Mouse (Mus musculus) heart, adult 2 months (tissue): ENCODE results near the gene Rnf34. TPM values are rescaled to one million over a fixed set of nuclear protein-coding genes. Genes with fewer than 3 reads are reported as not detected.

Experiments used
- DNase-seq, 2 experiments: peaks; one replicate each; pipeline ENCODE4 v3.0.0; 2021
- H3K27ac ChIP-seq: fragments of 200-600 bp; 2 replicates; pipeline ENCODE4 v1.8.1; 2022
- H3K27me3 ChIP-seq: fragments of 200-500 bp; 2 replicates; pipeline ENCODE4 v1.6.1; 2012; ENCODE audit warnings: mild to moderate bottlenecking, low read length, inconsistent platforms, mixed read lengths; ENCODE audit not compliant: control insufficient read depth, insufficient read depth
- H3K36me3 ChIP-seq: fragments of 200-500 bp; 2 replicates; pipeline ENCODE4 v1.6.1; 2012; ENCODE audit warnings: low read length, inconsistent platforms; ENCODE audit not compliant: control insufficient read depth, insufficient read depth
- H3K4me1 ChIP-seq: fragments of 200-500 bp; 2 replicates; pipeline ENCODE4 v1.6.1; 2011; ENCODE audit warnings: low read length; ENCODE audit not compliant: control insufficient read depth, insufficient read depth
- H3K4me3 ChIP-seq: fragments of 200-600 bp; 2 replicates; pipeline ENCODE4 v1.8.1; 2022
- H3K79me2 ChIP-seq: fragments of 200-500 bp; replicated peaks from 2 replicates; pipeline ENCODE4 v1.6.1; 2012; ENCODE audit warnings: mild to moderate bottlenecking, inconsistent platforms, low read length, moderate library complexity, mixed read lengths; ENCODE audit not compliant: control insufficient read depth, insufficient read depth
- H3K9ac ChIP-seq: fragments of 200-500 bp; 2 replicates; pipeline ENCODE4 v1.6.1; 2012; ENCODE audit warnings: low read depth, mild to moderate bottlenecking, control low read depth, inconsistent platforms, low read length, mixed read lengths
- CTCF ChIP-seq: fragments of 200-600 bp; IDR thresholded peaks from 2 replicates; pipeline ENCODE4 v1.8.1; 2022; ENCODE audit warnings: antibody characterized with exemption, mild to moderate bottlenecking, moderate library complexity
- EP300 ChIP-seq: fragments of 200-500 bp; IDR thresholded peaks from 2 replicates; pipeline ENCODE4 v1.6.1; 2011; ENCODE audit warnings: low read depth, low read length, control low read depth; ENCODE audit not compliant: insufficient read depth
- POLR2A ChIP-seq: fragments of 200-500 bp; IDR thresholded peaks from 2 replicates; pipeline ENCODE4 v1.6.1; 2011; ENCODE audit warnings: mild to moderate bottlenecking, low read depth, low read length, control low read depth; ENCODE audit not compliant: insufficient read depth
- WGBS: fragments of 180-500 bp; shearing (Covaris S2); methylation state at CpG from one replicate; pipeline ENCODE4 v1.1.7; 2018; 5-methylcytosine and 5-hydroxymethylcytosine counted together
- intact Hi-C: fragments of 180-260 bp; cut with DNase I; formaldehyde crosslinking; loops from one replicate; pipeline ENCODE4 v1.15.1; 2025
- polyA plus RNA-seq: library from polyadenylated mRNA; depleted of rRNA; stranded (reverse); fragments of >200 nt; gene quantifications from 2 replicates; pipeline ENCODE4 v1.2.3, GENCODE M21; 2012; rRNA removed
- total RNA-seq, 2 experiments: library from RNA; stranded (reverse); gene quantifications; 2 replicates each; pipeline ENCODE4 v1.2.3; 2021

The Rnf34 gene
- total and polyA plus RNA-seq, 3 experiments, result 10.5 to 33.3 (median 26.1) TPM

- H3K4me3 ChIP-seq, result no peak overlapping the region
- 85% methylated on average over 5 of the region's 5 CpGs for WGBS
- H3K27me3 ChIP-seq, result no peaks in the 10 kb centered on the region
- no peak overlapping the region for H3K9ac ChIP-seq
- H3K36me3 ChIP-seq, result 0 out of 2 replicates have a peak, but pooled peaks cover 2% of the 10 kb centered on the region
- DNase-seq, result no peak
- H3K79me2 ChIP-seq, result no peaks in the 10 kb centered on the region
- H3K4me1 ChIP-seq, result no peaks in the 10 kb centered on the region
- intact Hi-C loops, result no loop called here
- H3K27ac ChIP-seq, result no peak overlapping the region
- TF ChIP-seq EP300 (no peak), CTCF (no peak), POLR2A (no peak)
These were observed 70.7 kb downstream of the Rnf34 start for GRCm38 (mm10) chr5:122920557-122920956.

Other genes starting within 250 kb of the Rnf34 start
- 10 to 100 TPM; 78.1 to 97.0 TPM for gene Ift81, start 235.5 kb upstream of the Rnf34 start, total RNA-seq
- gene Ift81, start 235.5 kb upstream of the Rnf34 start, polyA plus RNA-seq, result 11.4 and 25.3 TPM in 2 replicates
- 1 to 10 TPM; 2.8 to 3.1 TPM for gene P2rx7, start 206.1 kb upstream of the Rnf34 start, total RNA-seq
- gene P2rx7, start 206.1 kb upstream of the Rnf34 start, polyA plus RNA-seq, result 7.2 and 7.4 TPM in 2 replicates
- 10 to 100 TPM; 17.4 to 19.0 TPM for gene P2rx4, start 142.5 kb upstream of the Rnf34 start, total RNA-seq
- 28.9 and 35.0 TPM in 2 replicates for gene P2rx4, start 142.5 kb upstream of the Rnf34 start, polyA plus RNA-seq
- gene Camkk2, start 70.6 kb upstream of the Rnf34 start, total RNA-seq, result 10 to 100 TPM; 10.2 to 13.6 TPM
- gene Camkk2, start 70.6 kb upstream of the Rnf34 start, polyA plus RNA-seq, result 9.3 and 10.5 TPM in 2 replicates
- 100 to 1,000 TPM; 150 to 165 TPM for gene Anapc5, start 28.7 kb upstream of the Rnf34 start, total RNA-seq
- gene Anapc5, start 28.7 kb upstream of the Rnf34 start, polyA plus RNA-seq, result 210 and 302 TPM in 2 replicates
- gene Kdm2b, start 139.8 kb downstream of the Rnf34 start, total RNA-seq, result 10 to 100 TPM; 12.5 to 14.6 TPM
- 8.2 and 14.4 TPM in 2 replicates for gene Kdm2b, start 139.8 kb downstream of the Rnf34 start, polyA plus RNA-seq
- gene Orai1, start 165.0 kb downstream of the Rnf34 start, total RNA-seq, result 10 to 100 TPM; 11.7 to 15.8 TPM
- 39.0 and 42.8 TPM in 2 replicates for gene Orai1, start 165.0 kb downstream of the Rnf34 start, polyA plus RNA-seq
- not detected for gene Morn3, start 197.0 kb downstream of the Rnf34 start, total RNA-seq
- not detected in 2 replicates for gene Morn3, start 197.0 kb downstream of the Rnf34 start, polyA plus RNA-seq
- 10 to 100 TPM in 1 of 2 experiments, 1 to 10 TPM in 1; 6.6 to 10.4 TPM for gene Tmem120b, start 218.4 kb downstream of the Rnf34 start, total RNA-seq
- 10.3 and 10.5 TPM in 2 replicates for gene Tmem120b, start 218.4 kb downstream of the Rnf34 start, polyA plus RNA-seq